Mouse (Mus musculus) erythroblast, adult 5-6 weeks (primary cell): Measurements from ENCODE around the gene Rras. TPM values are rescaled to one million over a fixed set of nuclear protein-coding genes. Genes with fewer than 3 reads are reported as not detected.

Experiments used
- total RNA-seq, 2 experiments: library from RNA; stranded (forward) in 1 of 2; stranded (reverse) in 1 of 2; fragments of 150-400 nt in 1 of 2; fragments of 200-764, 138-1000 nt in 1 of 2; gene quantifications; 2 replicates each; pipeline versions ENCODE4 v1.2.3 to v1.2.4; 2015 to 2017; ENCODE audit warnings: low replicate concordance in 2 of 2

The Rras gene
- total RNA-seq, 2 experiments from 2014 or later, result 0.60 to 10.8 TPM

Other genes starting within 250 kb of the Rras start
Only the 30 nearest of the 35 such genes appear.
- 6.5 and 7.1 TPM in 2 replicates for gene Akt1s1, start 169.0 kb upstream of the Rras start, total RNA-seq (2015; ENCODE audit: low replicate concordance)
- gene Akt1s1, start 169.0 kb upstream of the Rras start, total RNA-seq (2017; ENCODE audit: low replicate concordance), result 19.7 and 43.3 TPM in 2 replicates
- 15.8 and 21.3 TPM in 2 replicates for gene Tbc1d17, start 168.9 kb upstream of the Rras start, total RNA-seq (2015; ENCODE audit: low replicate concordance)
- 33.6 and 77.5 TPM in 2 replicates for gene Tbc1d17, start 168.9 kb upstream of the Rras start, total RNA-seq (2017; ENCODE audit: low replicate concordance)
- 17.3 and 43.3 TPM in 2 replicates for gene Pnkp, start 160.8 kb upstream of the Rras start, total RNA-seq (2015; ENCODE audit: low replicate concordance)
- 26.8 and 32.5 TPM in 2 replicates for gene Pnkp, start 160.8 kb upstream of the Rras start, total RNA-seq (2017; ENCODE audit: low replicate concordance)
- 6.9 and 8.1 TPM in 2 replicates for gene Ptov1, start 148.2 kb upstream of the Rras start, total RNA-seq (2015; ENCODE audit: low replicate concordance)
- 8.8 and 12.1 TPM in 2 replicates for gene Ptov1, start 148.2 kb upstream of the Rras start, total RNA-seq (2017; ENCODE audit: low replicate concordance)
- 6.5 and 8.4 TPM in 2 replicates for gene Med25, start 125.2 kb upstream of the Rras start, total RNA-seq (2015; ENCODE audit: low replicate concordance)
- 3.2 and 5.3 TPM in 2 replicates for gene Med25, start 125.2 kb upstream of the Rras start, total RNA-seq (2017; ENCODE audit: low replicate concordance)
- gene Fuz, start 121.9 kb upstream of the Rras start, total RNA-seq (2015; ENCODE audit: low replicate concordance), result 1.3 TPM in 1 of 2 replicates, not detected in the other
- 2.2 and 4.3 TPM in 2 replicates for gene Fuz, start 121.9 kb upstream of the Rras start, total RNA-seq (2017; ENCODE audit: low replicate concordance)
- gene Ap2a1, start 88.5 kb upstream of the Rras start, total RNA-seq (2015; ENCODE audit: low replicate concordance), result 29.4 and 43.1 TPM in 2 replicates
- 27.5 and 36.0 TPM in 2 replicates for gene Ap2a1, start 88.5 kb upstream of the Rras start, total RNA-seq (2017; ENCODE audit: low replicate concordance)
- gene Tsks, start 74.8 kb upstream of the Rras start, total RNA-seq (2015; ENCODE audit: low replicate concordance), result not detected in 2 replicates
- not detected in 2 replicates for gene Tsks, start 74.8 kb upstream of the Rras start, total RNA-seq (2017; ENCODE audit: low replicate concordance)
- gene Cpt1c, start 43.1 kb upstream of the Rras start, total RNA-seq (2015; ENCODE audit: low replicate concordance), result 0.19 and 1.5 TPM in 2 replicates
- 0.28 and 0.51 TPM in 2 replicates for gene Cpt1c, start 43.1 kb upstream of the Rras start, total RNA-seq (2017; ENCODE audit: low replicate concordance)
- gene Prmt1, start 31.4 kb upstream of the Rras start, total RNA-seq (2015; ENCODE audit: low replicate concordance), result 21.7 and 73.4 TPM in 2 replicates
- gene Prmt1, start 31.4 kb upstream of the Rras start, total RNA-seq (2017; ENCODE audit: low replicate concordance), result 9.2 and 30.6 TPM in 2 replicates
- 15.5 and 24.2 TPM in 2 replicates for gene Irf3, start 20.3 kb upstream of the Rras start, total RNA-seq (2015; ENCODE audit: low replicate concordance)
- 17.0 and 34.1 TPM in 2 replicates for gene Irf3, start 20.3 kb upstream of the Rras start, total RNA-seq (2017; ENCODE audit: low replicate concordance)
- gene Bcl2l12, start 19.2 kb upstream of the Rras start, total RNA-seq (2015; ENCODE audit: low replicate concordance), result 2.9 and 9.6 TPM in 2 replicates
- 1.3 and 2.5 TPM in 2 replicates for gene Bcl2l12, start 19.2 kb upstream of the Rras start, total RNA-seq (2017; ENCODE audit: low replicate concordance)
- gene Scaf1, start 1.6 kb upstream of the Rras start, total RNA-seq (2015; ENCODE audit: low replicate concordance), result 7.9 and 10.7 TPM in 2 replicates
- 9.8 and 10.0 TPM in 2 replicates for gene Scaf1, start 1.6 kb upstream of the Rras start, total RNA-seq (2017; ENCODE audit: low replicate concordance)
- 3.3 and 6.1 TPM in 2 replicates for gene Prr12, start 34.9 kb downstream of the Rras start, total RNA-seq (2015; ENCODE audit: low replicate concordance)
- gene Prr12, start 34.9 kb downstream of the Rras start, total RNA-seq (2017; ENCODE audit: low replicate concordance), result 0.60 and 0.70 TPM in 2 replicates
- 10.4 and 20.7 TPM in 2 replicates for gene Nosip, start 44.5 kb downstream of the Rras start, total RNA-seq (2015; ENCODE audit: low replicate concordance)
- 15.5 and 22.2 TPM in 2 replicates for gene Nosip, start 44.5 kb downstream of the Rras start, total RNA-seq (2017; ENCODE audit: low replicate concordance)
- gene Prrg2, start 44.7 kb downstream of the Rras start, total RNA-seq (2015; ENCODE audit: low replicate concordance), result 1.3 and 5.2 TPM in 2 replicates
- 0.34 and 7.0 TPM in 2 replicates for gene Prrg2, start 44.7 kb downstream of the Rras start, total RNA-seq (2017; ENCODE audit: low replicate concordance)
- 1.3 and 2.5 TPM in 2 replicates for gene Rcn3, start 74.3 kb downstream of the Rras start, total RNA-seq (2015; ENCODE audit: low replicate concordance)
- gene Rcn3, start 74.3 kb downstream of the Rras start, total RNA-seq (2017; ENCODE audit: low replicate concordance), result 6.7 and 7.5 TPM in 2 replicates
- gene Fcgrt, start 85.9 kb downstream of the Rras start, total RNA-seq (2015; ENCODE audit: low replicate concordance), result 2.5 and 7.3 TPM in 2 replicates
- 10.3 and 11.4 TPM in 2 replicates for gene Fcgrt, start 85.9 kb downstream of the Rras start, total RNA-seq (2017; ENCODE audit: low replicate concordance)
- 604 and 677 TPM in 2 replicates for gene Rps11, start 106.5 kb downstream of the Rras start, total RNA-seq (2015; ENCODE audit: low replicate concordance)
- 233 and 238 TPM in 2 replicates for gene Rps11, start 106.5 kb downstream of the Rras start, total RNA-seq (2017; ENCODE audit: low replicate concordance)
- 517 and 725 TPM in 2 replicates for gene Rpl13a, start 110.8 kb downstream of the Rras start, total RNA-seq (2015; ENCODE audit: low replicate concordance)
- 475 and 688 TPM in 2 replicates for gene Rpl13a, start 110.8 kb downstream of the Rras start, total RNA-seq (2017; ENCODE audit: low replicate concordance)
- not detected in 2 replicates for gene Gm45713, start 118.3 kb downstream of the Rras start, total RNA-seq (2015; ENCODE audit: low replicate concordance)
- not detected in 2 replicates for gene Gm45713, start 118.3 kb downstream of the Rras start, total RNA-seq (2017; ENCODE audit: low replicate concordance)
- 1.3 and 3.8 TPM in 2 replicates for gene Flt3l, start 118.5 kb downstream of the Rras start, total RNA-seq (2015; ENCODE audit: low replicate concordance)
- gene Flt3l, start 118.5 kb downstream of the Rras start, total RNA-seq (2017; ENCODE audit: low replicate concordance), result 2.6 and 3.6 TPM in 2 replicates
- 33.4 and 59.6 TPM in 2 replicates for gene Pih1d1, start 136.3 kb downstream of the Rras start, total RNA-seq (2015; ENCODE audit: low replicate concordance)
- 2.7 and 15.8 TPM in 2 replicates for gene Pih1d1, start 136.3 kb downstream of the Rras start, total RNA-seq (2017; ENCODE audit: low replicate concordance)
- gene Aldh16a1, start 136.6 kb downstream of the Rras start, total RNA-seq (2015; ENCODE audit: low replicate concordance), result 10.2 and 12.7 TPM in 2 replicates
- 6.3 and 10.3 TPM in 2 replicates for gene Aldh16a1, start 136.6 kb downstream of the Rras start, total RNA-seq (2017; ENCODE audit: low replicate concordance)
- not detected in 2 replicates for gene Slc17a7, start 146.0 kb downstream of the Rras start, total RNA-seq (2015; ENCODE audit: low replicate concordance)
- 0.28 TPM in 1 of 2 replicates, not detected in the other for gene Slc17a7, start 146.0 kb downstream of the Rras start, total RNA-seq (2017; ENCODE audit: low replicate concordance)
- not detected in 2 replicates for gene Gfy, start 161.6 kb downstream of the Rras start, total RNA-seq (2015; ENCODE audit: low replicate concordance)
- not detected in 2 replicates for gene Gfy, start 161.6 kb downstream of the Rras start, total RNA-seq (2017; ENCODE audit: low replicate concordance)
- gene Pth2, start 163.0 kb downstream of the Rras start, total RNA-seq (2015; ENCODE audit: low replicate concordance), result not detected in 2 replicates
- gene Pth2, start 163.0 kb downstream of the Rras start, total RNA-seq (2017; ENCODE audit: low replicate concordance), result not detected in 2 replicates
- gene Ccdc155, start 186.9 kb downstream of the Rras start, total RNA-seq (2015; ENCODE audit: low replicate concordance), result not detected in 2 replicates
- gene Ccdc155, start 186.9 kb downstream of the Rras start, total RNA-seq (2017; ENCODE audit: low replicate concordance), result not detected in 2 replicates
- gene Dkkl1, start 194.2 kb downstream of the Rras start, total RNA-seq (2015; ENCODE audit: low replicate concordance), result 6.3 and 20.8 TPM in 2 replicates
- 0.56 TPM in 1 of 2 replicates, not detected in the other for gene Dkkl1, start 194.2 kb downstream of the Rras start, total RNA-seq (2017; ENCODE audit: low replicate concordance)
- gene Tead2, start 197.8 kb downstream of the Rras start, total RNA-seq (2015; ENCODE audit: low replicate concordance), result not detected in 2 replicates
- 0.42 and 0.51 TPM in 2 replicates for gene Tead2, start 197.8 kb downstream of the Rras start, total RNA-seq (2017; ENCODE audit: low replicate concordance)